Mouse (Mus musculus) bone marrow, adult 2 months (tissue): ENCODE results near the gene Prnp.

ENCODE experiments used
- CTCF ChIP-seq: fragments of 200-500 bp; IDR thresholded peaks from 2 replicates; pipeline ENCODE4 v1.5.1; 2011; ENCODE audit warnings: low read length, control low read depth; ENCODE audit not compliant: control insufficient read depth, insufficient read depth
- POLR2A ChIP-seq: fragments of 200-500 bp; IDR thresholded peaks from 2 replicates; pipeline ENCODE4 v1.6.1; 2011; ENCODE audit warnings: low read depth, mild to moderate bottlenecking, control low read depth, low read length, borderline replicate concordance; ENCODE audit not compliant: control insufficient read depth

GRCm38 (mm10) chr2:131976663-131977062 lies 66.9 kb downstream of the Prnp start:
- no peak for TF ChIP-seq POLR2A
- TF ChIP-seq CTCF = no peak
